Mouse (Mus musculus): ENCODE measurements around the gene Spg21.

- TF ChIP-seq CTCF (IDR thresholded peaks at IDR 0.05; ENCODE audit: extremely low read depth, insufficient read depth, low read length) (no peak), POLR2A (IDR thresholded peaks at IDR 0.05; ENCODE audit: extremely low read depth, insufficient read depth, low read length) (no peak)
These were observed 59.2 kb downstream of the Spg21 start, which contains the start of gene Ankdd1a for GRCm38 (mm10) chr9:65519807-65520504.
